In the genomic region with DNA sequence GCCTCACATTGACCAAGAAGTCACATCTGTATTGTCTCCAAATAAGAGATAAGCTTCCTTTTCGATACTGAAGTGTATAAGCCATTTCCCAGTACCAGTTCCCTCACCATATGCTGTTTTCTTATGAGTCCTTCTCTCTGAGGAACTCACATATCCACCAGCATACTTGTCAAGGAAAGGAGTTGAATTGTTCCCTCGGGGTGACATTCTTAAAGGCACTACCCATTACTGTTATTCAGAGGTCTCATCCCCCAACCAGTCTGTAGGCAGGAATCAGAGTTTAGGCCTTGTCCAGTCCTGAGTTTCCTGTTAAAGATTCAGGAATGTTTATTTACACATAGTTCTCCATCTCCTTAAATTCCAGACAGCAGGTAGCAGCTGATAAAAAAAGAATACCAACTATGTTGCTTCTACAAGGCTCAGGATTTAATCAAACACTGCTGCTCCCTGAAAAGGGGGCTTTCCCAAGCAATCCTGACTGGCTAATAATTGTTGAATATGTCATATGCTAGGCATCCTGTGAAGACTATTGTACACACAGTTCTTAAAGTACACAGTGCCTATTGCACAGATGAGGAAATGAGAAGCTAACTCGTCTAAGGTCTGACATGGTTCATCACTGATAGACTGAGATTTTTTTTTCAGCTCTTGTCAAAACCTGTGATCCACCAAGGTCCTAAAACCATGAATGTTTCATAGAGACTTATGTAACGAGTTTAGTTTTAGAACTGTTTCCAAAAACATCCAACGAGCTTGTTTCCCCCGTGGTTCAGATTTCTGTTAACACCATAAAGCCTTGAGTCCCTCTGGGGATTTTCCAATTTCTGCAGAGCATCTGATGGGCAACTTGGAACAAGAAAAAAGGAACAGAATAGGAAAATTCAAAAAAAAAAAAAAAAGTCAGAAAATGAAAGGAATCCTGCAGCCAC, we compare ENCODE assay signal across 22 mouse cellular contexts. TPM values are rescaled to one million over a fixed set of nuclear protein-coding genes. Genes with fewer than 3 reads are reported as not detected.
DNase-seq lines count a peak whose midpoint lies in the region; ATAC-seq and TF ChIP-seq lines count a peak whose summit lies in the region.
"Had no signal": no experiment of that assay in that cellular context is flagged by ENCODE, and none has a peak within 500 bp of the region (broad histone marks: within the 10 kb centered on the region; RNA-seq: fewer than 3 reads in every experiment).

No protein-coding gene starts in this region.

- 67% methylated on average over 6 of the region's 6 CpGs for WGBS in intestine, embryonic 15.5 days

- no peak overlapping the region for H3K4me2 ChIP-seq in intestine, embryonic 15.5 days (replicated peaks)
- H3K4me2 ChIP-seq: forebrain, embryonic 13.5 days; hindbrain, embryonic 13.5 days; limb, embryonic 12.5 days; liver, embryonic 13.5 days; midbrain, embryonic 11.5 days had no signal

- H3K4me1 ChIP-seq in embryonic fibroblast, embryonic 13.5 days (ENCODE audit: control insufficient read depth, insufficient read depth, low read length) = peaks cover 17% of the 10 kb centered on the region; the same call in 1 of the 2 replicates
- peaks cover 5% of the 10 kb centered on the region; the same call in 1 of the 2 replicates for H3K4me1 ChIP-seq in intestine, embryonic 15.5 days (replicated peaks)
- H3K4me1 ChIP-seq: forebrain, embryonic 13.5 days; hindbrain, embryonic 13.5 days had no signal

- no peaks in the 10 kb centered on the region for H3K9me3 ChIP-seq in intestine, embryonic 15.5 days
- H3K9me3 ChIP-seq: forebrain, embryonic 13.5 days; hindbrain, embryonic 13.5 days; limb, embryonic 12.5 days; liver, embryonic 13.5 days had no signal

- H3K4me3 ChIP-seq in embryonic fibroblast, embryonic 13.5 days (ENCODE audit: insufficient read depth, low read length) = no peak overlapping the region
- H3K4me3 ChIP-seq in intestine, embryonic 15.5 days (replicated peaks) = no peak overlapping the region
- H3K4me3 ChIP-seq: forebrain, embryonic 13.5 days; hindbrain, embryonic 13.5 days; limb, embryonic 12.5 days; liver, embryonic 13.5 days had no signal

- no peaks in the 10 kb centered on the region for H3K36me3 ChIP-seq in intestine, embryonic 15.5 days
- H3K36me3 ChIP-seq: hindbrain, embryonic 13.5 days; limb, embryonic 12.5 days; liver, embryonic 13.5 days had no signal

- H3K27ac ChIP-seq in embryonic fibroblast, embryonic 13.5 days (ENCODE audit: insufficient read depth, low read length) = peak overlapping the region; percentile 91
- H3K27ac ChIP-seq in intestine, embryonic 15.5 days = no peak overlapping the region
- H3K27ac ChIP-seq: forebrain, embryonic 13.5 days; hindbrain, embryonic 13.5 days; limb, embryonic 12.5 days; liver, embryonic 13.5 days had no signal

- H3K9ac ChIP-seq in intestine, embryonic 15.5 days = no peak overlapping the region
- H3K9ac ChIP-seq: forebrain, embryonic 13.5 days; hindbrain, embryonic 13.5 days; limb, embryonic 12.5 days; liver, embryonic 13.5 days had no signal

- no peak for TF ChIP-seq CTCF in embryonic fibroblast, embryonic 13.5 days (IDR thresholded peaks at IDR 0.05; ENCODE audit: borderline replicate concordance, insufficient read depth, low read length)

- H3K27me3 ChIP-seq in intestine, embryonic 15.5 days (replicated peaks) = no peaks in the 10 kb centered on the region
- H3K27me3 ChIP-seq: CH12.LX; forebrain, embryonic 13.5 days; hindbrain, embryonic 13.5 days; limb, embryonic 12.5 days; liver, embryonic 13.5 days had no signal

- peak; percentile 43 for DNase-seq in heart, adult 11 months
- DNase-seq in heart, adult 9 months (ENCODE audit: low spot score in 2 of 2) = no peak
- peak; percentile 23 for DNase-seq in lung, postnatal 10 days
- DNase-seq in lung, adult 18-20 months = no peak
- no peak for DNase-seq in right cerebral cortex, postnatal 25 days
- DNase-seq: adrenal gland, postnatal 14 days; cerebellum, adult 11-12 months; cerebellum, postnatal 36 days; gastrocnemius, postnatal 14 days; kidney, adult 9 months; kidney, postnatal 36 days; layer of hippocampus, adult 9-11 months; liver, embryonic 13.5 days; right cerebral cortex, postnatal 4 days; thymus, postnatal 36 days had no signal

- ATAC-seq in intestine, embryonic 15.5 days = no peak
- ATAC-seq: forebrain, embryonic 13.5 days had no signal

- no peak for TF ChIP-seq POLR2A in embryonic fibroblast, embryonic 13.5 days (IDR thresholded peaks at IDR 0.05; ENCODE audit: low read depth, low read length)

RNA-seq across cellular contexts. Expression of gene Tfpi, which starts 52.5 kb away (rescaled TPM):
- polyA plus RNA-seq in embryonic fibroblast, embryonic 13.5 days (2011; ENCODE audit: insufficient read length, low read depth, missing spikeins) = 71.4 and 91.8 TPM in 2 replicates
- polyA plus RNA-seq in intestine, embryonic 15.5 days (2015; fragmentation: Nextera tagmentation; extraction: Ambion mirVana) = 40.9 and 46.9 TPM in 2 replicates

Comparison
In these comparisons a context has a peak if more than half of its experiments do, and no peak if none do; other contexts are left out.
1. DNase-seq: peak in heart, adult 11 months (single experiment) and lung, postnatal 10 days (single experiment); none in heart, adult 9 months (0 of 2), lung, adult 18-20 months (0 of 2) and right cerebral cortex, postnatal 25 days (single experiment).